Mouse (Mus musculus) adrenal gland, adult (tissue): Measurements from ENCODE around the gene Eml6.
"Not testable (repeated sequence)": the region's sequence is repeated elsewhere in the genome, so short reads cannot be mapped to it uniquely, and the experiment has no call there.

Experiments used
- DNase-seq, 2 experiments: peaks; one replicate each; pipeline ENCODE4 v3.0.0; 2022 to 2023; ENCODE audit warnings: low spot score in 1 of 2; ENCODE audit not compliant: inconsistent age in 2 of 2

Eml6 gene

GRCm38 (mm10) chr11:30025835-30026472 is at the start of gene Eml6:
Eml6 (minus strand) TSS chr11:30026033.
- peak; percentile 98 to 99 for DNase-seq

DNA sequence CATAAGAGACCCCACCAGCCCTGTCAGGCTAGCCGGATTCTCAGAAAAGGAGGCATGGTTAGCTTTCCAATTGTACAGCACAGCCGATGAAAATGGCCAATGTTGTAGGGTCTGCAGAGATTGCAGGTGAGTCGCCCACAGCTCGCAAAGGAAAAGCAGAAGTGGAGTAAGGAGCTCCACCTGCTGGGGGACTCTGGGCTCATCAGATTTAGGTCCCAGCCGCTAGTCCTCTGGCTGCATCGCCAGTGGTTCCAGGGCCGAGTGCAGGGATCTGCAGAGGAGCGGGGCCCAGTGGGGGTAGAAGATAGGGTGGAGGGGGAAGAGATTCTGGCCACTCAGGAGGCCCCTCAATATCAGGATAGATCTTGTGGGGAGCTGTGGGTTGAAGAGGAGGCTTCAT is 31.5 kb upstream of the Eml6 start:
- no peak for DNase-seq

GRCm38 (mm10) chr11:30025144-30025543 is 689 bp downstream of the Eml6 start:
- peak in 1 of 2 experiments; percentile 31 for DNase-seq

DNA sequence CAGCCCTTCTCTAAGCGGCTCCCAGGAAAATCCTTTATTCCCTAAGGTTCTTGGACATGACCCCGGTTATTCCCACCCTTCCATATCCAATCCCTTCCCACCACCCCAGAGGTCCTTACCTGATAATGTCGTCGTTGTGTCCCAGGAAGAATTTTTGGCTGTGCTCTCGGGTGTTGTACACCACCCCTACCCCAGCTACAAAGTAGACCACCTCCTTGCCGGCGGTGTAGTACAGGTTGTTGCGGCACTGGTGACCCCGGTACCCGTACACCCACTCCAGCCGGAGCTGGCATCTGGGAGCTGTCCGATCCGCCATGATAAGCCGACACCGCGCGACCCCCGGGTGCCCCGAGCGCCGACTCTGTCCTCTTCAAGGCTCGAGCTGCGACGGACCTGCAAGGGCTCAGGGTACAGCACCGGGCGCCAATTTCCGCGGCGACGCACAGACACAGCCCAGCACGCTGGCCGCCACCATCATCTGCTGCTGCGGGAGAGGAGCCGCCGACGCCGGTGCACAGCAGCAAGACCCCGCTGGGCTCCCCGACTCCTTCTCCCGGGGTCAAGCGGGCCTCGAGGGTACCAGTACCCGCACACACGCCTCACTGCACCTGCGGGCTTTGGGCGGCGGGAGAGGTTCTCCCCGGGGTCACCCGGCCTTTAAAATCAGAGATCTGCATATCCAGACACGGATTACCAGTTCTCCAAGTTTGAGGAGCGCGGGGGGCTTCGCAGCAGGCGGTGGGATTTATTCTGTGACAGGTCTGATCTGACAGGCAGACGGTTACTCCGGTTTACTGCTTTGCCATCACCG is 1.4 kb downstream of the Eml6 start:
- DNase-seq, result peak; percentile 55 to 78

DNA sequence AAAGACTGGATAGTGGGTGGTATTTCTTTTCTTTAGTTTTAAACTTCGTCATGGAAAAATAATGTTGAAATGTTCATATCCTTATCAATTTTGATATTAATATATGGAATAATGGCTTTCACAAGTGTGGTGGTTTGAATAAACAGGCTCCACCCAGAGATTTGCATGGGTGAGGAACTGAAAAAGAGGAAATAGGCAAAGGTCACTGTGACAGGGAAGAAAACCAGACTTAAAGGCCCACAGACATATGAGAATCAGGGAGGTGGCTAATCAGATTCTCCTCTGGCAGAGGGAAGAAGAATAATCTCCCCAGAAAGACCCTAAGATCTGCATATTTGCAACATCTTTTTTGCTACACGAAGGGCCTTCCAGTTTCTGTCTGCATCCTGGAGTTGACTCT is 39.6 kb downstream of the Eml6 start:
- DNase-seq, result no peak

GRCm38 (mm10) chr11:29968874-29969273 is 57.0 kb downstream of the Eml6 start:
- no peak for DNase-seq

DNA sequence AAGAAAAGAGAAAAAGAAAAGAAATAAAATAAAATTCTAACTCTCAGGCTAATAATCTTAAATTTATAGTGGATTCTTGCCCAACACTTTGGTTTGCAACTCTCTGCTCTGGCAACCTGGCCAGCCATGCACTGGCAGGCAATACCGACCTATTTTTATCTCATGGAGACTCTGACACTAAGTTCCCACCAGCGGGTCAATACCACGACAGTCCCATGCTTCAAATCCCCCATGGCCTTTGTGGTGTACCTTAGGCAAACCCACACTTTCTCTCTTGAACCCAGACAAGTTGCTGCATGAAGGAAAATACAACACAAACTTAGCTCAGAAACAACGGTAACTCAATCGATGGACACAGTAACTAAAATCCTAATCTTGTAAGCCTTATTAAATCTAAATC is 66.5 kb downstream of the Eml6 start:
- DNase-seq, result no peak

DNA sequence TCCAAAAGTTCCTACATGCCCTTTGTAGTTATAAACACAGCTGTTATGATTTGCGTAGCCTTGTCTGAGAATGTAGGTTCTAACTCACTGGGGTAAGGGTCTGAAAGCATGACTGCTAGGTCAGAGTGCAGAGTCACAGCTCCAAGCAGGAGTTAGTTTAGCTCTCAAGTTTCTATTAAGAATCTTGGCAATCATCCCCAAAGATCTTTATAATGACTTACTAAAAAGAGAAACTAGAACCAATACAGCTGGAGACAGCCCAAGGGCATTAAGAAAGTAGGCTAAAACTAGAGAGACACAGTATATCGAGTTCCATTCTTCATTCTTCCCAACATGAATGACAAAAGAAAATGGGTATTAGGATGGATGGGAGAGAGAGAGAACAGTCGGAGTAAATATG is 81.2 kb downstream of the Eml6 start:
- DNase-seq, result no peak

DNA sequence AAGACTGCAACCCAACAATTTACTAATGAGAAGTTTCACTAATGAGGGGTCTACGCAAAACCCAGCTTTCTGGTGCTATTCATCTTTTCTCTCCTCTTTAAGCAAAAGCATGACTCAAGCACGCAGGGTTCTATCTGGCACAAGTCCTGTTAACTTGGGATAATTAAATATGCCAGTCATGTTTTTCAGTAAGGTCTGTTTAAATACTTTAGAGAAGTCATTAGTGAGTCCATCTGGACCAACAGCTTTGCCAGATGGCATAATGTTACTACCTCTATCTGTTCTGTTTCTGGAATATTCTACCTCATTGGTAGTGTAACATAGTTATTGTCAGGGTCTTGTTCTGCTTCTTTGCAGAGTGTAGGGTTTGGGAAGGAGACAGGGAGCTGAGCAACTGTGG is 101.5 kb downstream of the Eml6 start:
- DNase-seq, result no peak

GRCm38 (mm10) chr11:29923851-29924250 is 102.0 kb downstream of the Eml6 start:
- DNase-seq, result no peak

- DNase-seq, result no peak
These were observed 112.7 kb downstream of the Eml6 start for GRCm38 (mm10) chr11:29913180-29913579.

DNA sequence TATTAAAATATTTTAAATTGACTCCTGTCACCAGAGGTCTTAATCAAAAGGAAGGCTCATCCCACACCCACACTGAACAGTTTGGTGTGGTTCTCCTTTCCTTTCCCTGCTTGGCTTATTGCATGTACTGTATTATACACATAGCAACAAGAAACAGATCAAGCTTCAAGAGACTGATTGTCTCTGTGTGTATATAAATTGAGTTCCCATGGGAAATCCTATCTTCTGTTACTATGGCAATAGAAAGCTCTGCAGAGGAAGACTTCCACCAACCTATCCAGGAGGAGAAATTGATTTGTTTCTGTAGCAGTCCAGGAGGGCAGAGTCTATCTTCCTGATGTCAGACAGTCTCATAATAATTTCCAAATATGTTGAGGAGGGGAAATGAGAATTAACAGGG is 116.5 kb downstream of the Eml6 start:
- DNase-seq, result no peak

GRCm38 (mm10) chr11:29885160-29885559 is 140.7 kb downstream of the Eml6 start:
- peak; percentile 41 to 86 for DNase-seq

- DNase-seq, result no peak
These were observed 141.5 kb downstream of the Eml6 start for GRCm38 (mm10) chr11:29884355-29884754.

DNA sequence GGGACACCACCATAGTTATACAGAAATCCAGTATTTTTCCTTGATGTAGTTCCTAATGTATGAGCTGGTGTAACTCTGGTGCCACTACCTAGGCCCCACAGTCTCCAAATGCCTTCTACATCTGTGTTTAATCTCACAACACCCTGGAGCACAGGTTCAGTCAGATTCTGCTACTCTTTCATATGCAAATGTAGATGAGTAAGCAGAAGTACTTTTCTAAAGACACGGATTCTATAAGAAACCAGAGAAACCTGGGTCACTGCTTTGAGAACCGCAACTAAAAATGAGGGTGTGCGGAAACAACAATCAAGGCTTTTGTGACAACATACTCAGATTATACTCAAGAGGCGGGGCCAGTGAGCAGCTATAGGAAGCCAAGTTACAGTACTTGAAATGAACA is 142.8 kb downstream of the Eml6 start:
- DNase-seq, result no peak

- no peak for DNase-seq
These were observed 146.2 kb downstream of the Eml6 start for GRCm38 (mm10) chr11:29879641-29880040.

GRCm38 (mm10) chr11:29877981-29878380 is 147.9 kb downstream of the Eml6 start:
- DNase-seq, result no peak

- no peak for DNase-seq
These were observed 148.6 kb downstream of the Eml6 start for GRCm38 (mm10) chr11:29877280-29877679.

- not testable (repeated sequence) for DNase-seq
These were observed 151.1 kb downstream of the Eml6 start for GRCm38 (mm10) chr11:29874781-29875180.

- no peak for DNase-seq
These were observed 155.7 kb downstream of the Eml6 start for GRCm38 (mm10) chr11:29870174-29870573.

GRCm38 (mm10) chr11:29864269-29864668 is 161.6 kb downstream of the Eml6 start:
- no peak for DNase-seq

DNA sequence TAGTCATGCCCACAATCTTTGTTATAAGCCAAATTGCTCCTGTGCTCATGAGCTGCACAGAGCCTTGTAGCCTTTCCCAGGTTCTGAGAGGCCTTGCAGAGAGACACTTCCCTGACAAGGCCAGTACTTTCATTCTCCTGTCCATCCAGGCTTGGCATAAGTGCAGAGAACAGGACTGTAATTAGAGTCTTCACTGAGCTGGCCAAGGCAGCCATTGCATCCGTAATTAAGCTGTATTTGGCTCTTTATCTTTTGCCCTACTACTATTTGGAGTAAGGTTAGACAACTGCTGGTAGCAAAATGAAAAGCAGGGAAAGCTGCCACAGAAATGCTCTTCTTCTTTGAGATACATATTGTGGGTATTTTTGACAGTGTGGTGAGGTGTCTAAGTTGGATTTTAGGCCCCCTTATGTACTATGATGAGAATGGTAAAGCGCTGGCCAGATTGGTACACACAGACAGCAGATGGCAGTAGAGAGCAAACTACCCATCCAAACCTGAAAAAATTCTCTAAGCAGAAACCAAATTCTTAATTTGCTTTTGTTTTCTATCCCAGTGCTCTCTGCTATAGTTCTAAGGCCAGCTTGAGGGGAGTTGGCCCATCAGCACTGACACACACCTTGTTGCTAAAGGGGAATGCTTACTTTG is 164.0 kb downstream of the Eml6 start:
- peak; percentile 14 to 72 for DNase-seq
